Mouse (Mus musculus) stomach, postnatal 0 days (tissue): ENCODE measurements around the gene Nectin4. TPM values are rescaled to one million over a fixed set of nuclear protein-coding genes. Genes with fewer than 3 reads are reported as not detected.

ENCODE experiments used
- ATAC-seq: fragments of 200-750 bp; cut with Nextera tagmentation; 2 replicates; pipeline ENCODE4 v1.8.0; 2017; ENCODE audit not compliant: low FRiP score, low TSS enrichment
- DNase-seq: peaks from one replicate; pipeline ENCODE4 v3.0.0-alpha.2; 2016; ENCODE audit warnings: low spot score
- H3K27ac ChIP-seq: fragments of 300-500 bp; sonication (generic); replicated peaks from 2 replicates; pipeline ENCODE4 v1.5.1; 2014; ENCODE audit warnings: mild to moderate bottlenecking, control low read depth
- H3K27me3 ChIP-seq: fragments of 300-500 bp; sonication (generic); 2 replicates; pipeline ENCODE4 v1.6.1; 2014; ENCODE audit warnings: low read length; ENCODE audit not compliant: control insufficient read depth, insufficient read depth
- H3K36me3 ChIP-seq: fragments of 300-500 bp; sonication (generic); 2 replicates; pipeline ENCODE4 v1.6.1; 2014; ENCODE audit warnings: low read length, mixed read lengths; ENCODE audit not compliant: control insufficient read depth, insufficient read depth
- H3K4me1 ChIP-seq: fragments of 300-500 bp; sonication (generic); replicated peaks from 2 replicates; pipeline ENCODE4 v1.6.1; 2014; ENCODE audit warnings: antibody characterized with exemption; ENCODE audit not compliant: control insufficient read depth, insufficient read depth
- H3K4me2 ChIP-seq: fragments of 300-500 bp; sonication (generic); replicated peaks from 2 replicates; pipeline ENCODE4 v1.6.1; 2014; ENCODE audit warnings: low read depth, mild to moderate bottlenecking, control low read depth, moderate library complexity
- H3K4me3 ChIP-seq: fragments of 300-500 bp; sonication (generic); 2 replicates; pipeline ENCODE4 v1.5.1; 2014; ENCODE audit warnings: low read depth, low read length, control low read depth
- H3K9ac ChIP-seq: fragments of 300-500 bp; sonication (generic); 2 replicates; pipeline ENCODE4 v1.6.1; 2014; ENCODE audit warnings: mild to moderate bottlenecking, low read length, control low read depth, mixed read lengths
- H3K9me3 ChIP-seq: fragments of 300-500 bp; sonication (generic); 2 replicates; pipeline ENCODE4 v1.6.1; 2016; ENCODE audit warnings: low read length; ENCODE audit not compliant: control insufficient read depth
- CTCF ChIP-seq: IDR thresholded peaks from 2 replicates; pipeline ENCODE4 v1.5.1; 2016; ENCODE audit warnings: antibody characterized with exemption, low read depth, mild to moderate bottlenecking, moderate library complexity
- EP300 ChIP-seq: optimal IDR thresholded peaks from 2 replicates; pipeline ENCODE3; 2016; ENCODE audit warnings: antibody characterized with exemption
- WGBS: fragments of 180-500 bp; shearing (Covaris S2); extraction: QIAGEN DNeasy Blood & Tissue Kit; methylation state at CpG from one replicate; pipeline ENCODE4 v1.1.7; 2014; 5-methylcytosine and 5-hydroxymethylcytosine counted together
- polyA plus RNA-seq: library from polyadenylated mRNA; unstranded; fragments of >200 nt; fragmentation: Nextera tagmentation; extraction: Ambion mirVana; gene quantifications from 2 replicates; pipeline ENCODE4 v1.2.1, GENCODE M21; 2015

The Nectin4 gene
- polyA plus RNA-seq, 1 experiment from 2014 or later: 45.5 TPM

DNA sequence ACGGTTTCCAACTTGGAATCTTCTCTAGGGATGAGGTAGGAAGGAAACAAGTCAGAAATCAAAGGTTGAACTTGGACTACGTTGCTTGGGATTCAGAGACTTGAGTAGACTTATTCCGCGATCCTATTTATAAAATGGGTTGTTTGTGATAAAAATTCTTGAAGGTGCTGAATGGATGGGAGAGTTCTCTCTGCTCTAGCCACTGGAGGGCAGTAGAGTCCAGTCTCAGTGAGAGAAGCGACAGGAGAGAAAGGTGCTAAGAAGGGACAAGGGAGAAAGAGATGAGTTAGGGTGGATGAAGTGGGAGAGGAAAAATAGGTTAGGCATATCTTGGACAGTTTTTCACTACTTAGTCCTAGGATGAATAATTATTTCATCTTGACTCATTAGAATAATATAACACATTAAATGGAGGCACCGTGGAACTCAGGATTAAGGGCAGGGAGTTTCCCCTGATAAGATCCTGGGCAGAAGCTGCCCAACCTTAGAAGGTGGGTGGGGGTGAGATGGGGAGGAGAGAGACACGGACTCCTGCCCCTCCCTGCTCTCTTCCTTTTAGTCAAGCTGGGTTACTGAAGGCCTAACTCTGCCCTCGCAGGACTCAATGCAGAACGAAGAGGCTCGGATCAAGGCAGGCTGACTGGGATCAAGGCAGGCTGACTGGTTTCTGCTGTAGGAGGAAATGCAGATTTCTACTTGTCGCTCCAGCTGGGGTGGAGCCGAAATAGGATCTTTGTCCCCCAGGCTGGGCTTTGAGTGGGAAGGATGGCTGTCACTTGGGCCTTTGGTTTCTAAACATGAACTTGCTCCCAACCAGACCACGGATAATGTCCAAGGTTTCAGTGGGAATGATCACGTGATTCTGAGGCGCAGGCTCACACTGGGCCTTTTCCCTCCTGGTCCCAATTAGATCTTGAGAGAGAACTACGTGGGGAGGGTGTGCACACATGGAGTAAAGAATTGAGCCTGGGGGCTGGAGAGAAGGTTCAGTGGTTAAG is 8.5 kb upstream of the Nectin4 start:
- 28% methylated on average over 16 of the region's 16 CpGs for WGBS
- peak; percentile 65; the same call in 1 of the 2 replicates for ATAC-seq
- H3K27ac ChIP-seq: peak overlapping the region; percentile 72; the same call in 1 of the 2 replicates

DNA sequence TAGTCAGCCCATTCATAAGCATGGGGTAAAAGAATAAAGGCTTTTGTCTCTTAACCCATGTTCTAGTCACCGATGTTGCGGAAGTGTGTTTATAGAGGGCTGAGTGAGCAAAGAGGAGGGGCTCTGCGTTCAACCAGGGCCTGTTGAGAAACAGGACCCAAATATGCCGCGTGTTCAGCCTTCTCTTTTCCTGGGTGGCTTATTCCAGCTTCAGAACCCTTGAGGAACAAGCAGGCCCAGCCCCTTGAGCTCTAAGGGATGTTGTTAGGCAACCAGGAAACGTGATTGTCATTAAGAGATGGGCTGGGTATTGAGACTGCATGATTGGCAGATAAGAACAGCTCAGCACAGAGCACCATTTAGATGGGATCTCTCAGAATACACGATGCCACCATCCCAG is 4.0 kb upstream of the Nectin4 start:
- Histone ChIP-seq H3K4me2 (no peak overlapping the region), H3K27me3 (no peaks in the 10 kb centered on the region), H3K36me3 (no peaks in the 10 kb centered on the region), H3K9me3 (no peaks in the 10 kb centered on the region), H3K27ac (peak overlapping the region; percentile 56; the same call in 1 of the 2 replicates), H3K9ac (no peak overlapping the region), H3K4me3 (no peak overlapping the region), H3K4me1 (no peaks in the 10 kb centered on the region)
- ATAC-seq (no peak), DNase-seq (no peak)
- 47% methylated on average over 7 of the region's 7 CpGs for WGBS
- TF ChIP-seq EP300 (no peak), CTCF (no peak)

More for the DNA sequence above, 8.5 kb upstream of the Nectin4 start:
- TF ChIP-seq EP300: no peak
- TF ChIP-seq CTCF: peak; percentile 96
- Histone ChIP-seq H3K9me3 (no peaks in the 10 kb centered on the region), H3K4me1 (no peaks in the 10 kb centered on the region), H3K27me3 (no peaks in the 10 kb centered on the region), H3K4me2 (peak overlapping the region; percentile 60), H3K9ac (peak overlapping the region; percentile 59), H3K4me3 (peak overlapping the region; percentile 45), H3K36me3 (peaks cover 2% of the 10 kb centered on the region; the same call in 1 of the 2 replicates)
- DNase-seq: peak; percentile 76

DNA sequence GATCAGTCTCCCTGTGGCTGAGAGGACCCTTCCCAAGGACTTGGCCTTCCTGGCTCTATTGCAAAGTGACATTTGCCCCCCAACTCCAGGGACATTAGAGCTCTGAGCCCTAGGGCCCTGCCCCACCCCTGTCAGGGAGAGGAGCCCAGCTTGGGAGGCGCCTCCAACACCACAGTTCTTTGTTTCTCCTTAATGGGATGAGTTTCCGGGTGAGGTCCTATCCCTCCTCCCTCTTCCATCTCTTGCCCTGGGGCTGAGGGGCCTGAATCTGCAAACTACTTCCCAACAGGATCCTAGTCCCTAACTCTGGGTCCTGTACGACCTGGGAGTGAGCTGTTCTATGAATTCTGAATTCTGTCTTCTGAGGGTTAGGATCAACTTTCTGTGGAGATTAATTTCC is 3.0 kb downstream of the Nectin4 start:
- 48% methylated on average over 3 of the region's 3 CpGs for WGBS
- ATAC-seq (no peak), DNase-seq (no peak)
- H3K36me3 ChIP-seq: no peaks in the 10 kb centered on the region
- H3K9me3 ChIP-seq: no peaks in the 10 kb centered on the region
- 0 out of 2 replicates have a peak overlapping the region, but pooled peaks have one; percentile 15 for H3K4me3 ChIP-seq
- TF ChIP-seq CTCF (no peak), EP300 (no peak)
- H3K4me2 ChIP-seq: peak overlapping the region; percentile 27
- peak overlapping the region; percentile 61 for H3K27ac ChIP-seq
- H3K9ac ChIP-seq: no peak overlapping the region
- H3K4me1 ChIP-seq: 0 out of 2 replicates have a peak, but pooled peaks cover 7% of the 10 kb centered on the region
- H3K27me3 ChIP-seq: no peaks in the 10 kb centered on the region

DNA sequence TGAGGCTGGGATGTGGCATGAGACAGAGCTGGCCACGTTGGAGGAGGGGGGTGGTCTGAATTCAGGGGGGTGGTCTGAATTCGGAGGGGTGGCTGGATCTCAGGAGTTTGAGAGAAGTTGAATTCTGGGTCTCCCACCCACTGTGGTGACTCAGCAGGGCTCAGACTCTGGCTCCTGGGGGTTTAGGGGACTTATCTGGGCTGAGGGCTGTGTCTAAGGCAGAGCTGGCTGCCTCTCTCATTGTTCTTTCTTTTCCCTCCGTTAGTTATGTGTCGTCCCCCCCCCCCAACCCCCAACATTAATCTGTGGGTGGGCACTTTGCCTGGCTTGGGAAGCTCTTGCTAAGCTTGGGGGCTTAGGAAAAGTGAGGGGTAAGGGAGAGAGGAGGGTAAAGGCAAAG is 4.0 kb downstream of the Nectin4 start:
- no peak overlapping the region for H3K4me3 ChIP-seq
- TF ChIP-seq EP300: no peak
- TF ChIP-seq CTCF: no peak
- WGBS: 0% methylated on average over 2 of the region's 4 CpGs
- no peaks in the 10 kb centered on the region for H3K9me3 ChIP-seq
- no peak for DNase-seq
- no peaks in the 10 kb centered on the region for H3K27me3 ChIP-seq
- H3K36me3 ChIP-seq: no peaks in the 10 kb centered on the region
- ATAC-seq: no peak
- peak overlapping the region; percentile 63 for H3K27ac ChIP-seq
- H3K4me2 ChIP-seq: peak overlapping the region; percentile 31
- H3K4me1 ChIP-seq: peaks cover 7% of the 10 kb centered on the region; the same call in 1 of the 2 replicates
- H3K9ac ChIP-seq: no peak overlapping the region; the same call in 1 of the 2 replicates

DNA sequence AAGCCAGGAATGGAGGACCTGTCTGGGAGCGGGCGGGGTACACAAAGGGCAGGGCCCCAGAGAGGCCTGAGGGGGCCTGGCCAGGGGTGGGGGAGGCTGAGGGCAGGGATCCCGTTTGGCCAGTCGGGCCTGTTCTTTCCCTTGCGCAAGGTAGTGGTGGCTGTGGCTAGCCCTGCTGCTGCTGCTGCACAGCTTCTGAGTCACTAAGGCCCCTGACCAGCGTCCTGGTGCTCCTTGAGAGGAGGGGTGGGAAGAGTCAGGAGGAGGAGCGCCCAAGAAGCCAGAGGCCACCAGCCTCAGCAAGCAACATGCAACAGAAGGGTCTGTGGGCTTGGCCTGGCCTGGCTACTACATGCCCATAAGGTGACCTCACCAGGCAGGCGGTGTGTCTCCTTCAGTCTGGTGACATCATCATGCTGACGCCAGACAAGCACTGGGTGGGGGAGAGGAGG is 5.8 kb downstream of the Nectin4 start:
- 33% methylated on average over 9 of the region's 9 CpGs for WGBS
- ATAC-seq (peak; percentile 92), DNase-seq (peak; percentile 92)
- Histone ChIP-seq H3K4me2 (peak overlapping the region; percentile 5; the same call in 1 of the 2 replicates), H3K27me3 (no peaks in the 10 kb centered on the region), H3K4me3 (no peak overlapping the region), H3K9ac (no peak overlapping the region; the same call in 1 of the 2 replicates), H3K36me3 (no peaks in the 10 kb centered on the region), H3K9me3 (no peaks in the 10 kb centered on the region), H3K27ac (peak overlapping the region; percentile 72), H3K4me1 (peaks cover 10% of the 10 kb centered on the region)
- TF ChIP-seq EP300: peak; percentile 83
- TF ChIP-seq CTCF: no peak

DNA sequence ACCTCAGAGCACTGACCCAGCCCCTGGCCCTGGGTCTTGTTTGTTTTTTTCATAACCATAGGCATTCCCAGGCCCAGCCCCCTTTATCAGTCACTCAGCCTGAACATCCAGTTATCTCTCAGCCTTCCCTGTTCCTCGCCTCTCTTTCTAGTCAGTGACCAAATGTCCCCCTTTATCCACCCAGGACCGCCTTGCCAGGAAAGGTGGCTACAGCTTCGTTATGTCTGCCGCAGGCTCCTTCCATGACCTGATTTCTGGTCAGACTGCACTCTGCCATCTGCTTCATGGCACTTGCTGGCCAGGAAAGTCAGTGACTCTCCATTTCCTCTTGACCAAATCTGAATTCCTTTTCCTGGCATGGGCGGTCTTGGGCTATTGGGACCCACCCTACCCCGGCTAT is 8.4 kb downstream of the Nectin4 start:
- Histone ChIP-seq H3K27ac (peak overlapping the region; percentile 45; the same call in 1 of the 2 replicates), H3K4me1 (peaks cover 8% of the 10 kb centered on the region), H3K4me2 (no peak overlapping the region), H3K36me3 (no peaks in the 10 kb centered on the region), H3K9ac (no peak overlapping the region), H3K27me3 (no peaks in the 10 kb centered on the region), H3K4me3 (no peak overlapping the region), H3K9me3 (no peaks in the 10 kb centered on the region)
- TF ChIP-seq CTCF: no peak
- TF ChIP-seq EP300: no peak
- ATAC-seq: no peak
- DNase-seq: no peak
- WGBS: 77% methylated on average over 6 of the region's 6 CpGs
